Mouse (Mus musculus): ENCODE results near the gene Acta1. TPM values are rescaled to one million over a fixed set of nuclear protein-coding genes. Genes with fewer than 3 reads are reported as not detected.

Acta1 gene
- total RNA-seq, 2 experiments from 2014 or later: 224 to 226 TPM

DNA sequence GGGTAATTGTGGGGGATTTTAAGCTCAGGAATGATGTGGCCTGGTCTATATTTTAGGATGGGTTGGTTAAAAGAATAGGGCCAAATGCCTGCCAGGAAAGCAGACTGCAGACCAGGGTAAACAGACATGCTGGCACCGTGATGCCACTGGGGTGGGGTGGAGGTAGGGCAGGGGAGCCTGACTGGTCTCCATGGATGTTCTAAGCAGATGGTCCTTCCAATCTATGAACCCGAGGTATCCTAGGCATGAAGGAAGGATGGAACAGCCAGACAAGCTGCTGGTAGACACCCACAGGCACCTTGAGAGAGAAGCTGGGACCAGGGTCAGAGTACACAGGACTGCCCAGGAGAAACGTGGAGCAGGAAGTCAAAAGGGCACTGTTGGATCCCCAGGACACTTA, 47.0 kb downstream of the Acta1 start:
- intact Hi-C loops (cut with DNase I): no loop called here
- no peak for DNase-seq

DNA sequence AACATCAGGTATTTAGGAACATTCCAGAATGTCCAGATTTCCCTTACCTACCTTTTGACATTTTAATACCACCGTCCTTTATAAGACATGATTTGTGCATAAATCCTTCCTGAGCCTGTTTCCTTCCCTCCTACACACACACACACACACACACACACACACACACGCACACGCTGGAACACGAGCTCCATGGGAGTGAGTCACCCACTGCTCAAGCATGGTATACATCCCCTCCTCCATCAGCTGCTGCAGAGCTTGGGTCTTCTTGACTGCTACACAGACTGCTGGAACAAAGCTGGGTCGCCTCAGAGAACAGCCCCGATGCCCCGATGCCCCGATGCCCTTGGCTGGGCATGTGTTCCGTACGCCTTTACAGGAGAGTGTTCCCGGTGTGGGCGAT, 48.0 kb downstream of the Acta1 start:
- intact Hi-C loops (cut with DNase I): no loop called here
- no peak for DNase-seq

DNA sequence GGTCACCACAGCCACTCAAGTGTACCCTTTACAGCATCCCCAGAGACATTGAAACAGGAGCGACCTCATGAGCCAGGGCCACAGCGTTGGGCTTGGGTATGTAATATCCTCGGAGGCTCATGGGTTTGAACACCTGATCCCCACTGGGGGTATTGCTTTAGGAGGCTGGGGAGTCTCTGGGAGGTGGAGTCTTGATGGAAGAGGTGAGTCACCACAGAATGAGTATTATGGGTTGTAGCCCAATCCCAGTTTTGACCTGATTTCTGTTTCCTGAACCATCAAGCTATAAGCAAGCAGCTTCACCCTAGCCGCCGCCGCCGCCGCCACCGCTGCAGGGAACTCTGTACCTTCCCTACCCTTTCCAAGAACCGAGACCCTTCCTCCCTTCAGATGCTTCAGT, 48.6 kb downstream of the Acta1 start:
- no peak for DNase-seq
- intact Hi-C loops (cut with DNase I): no loop called here

DNA sequence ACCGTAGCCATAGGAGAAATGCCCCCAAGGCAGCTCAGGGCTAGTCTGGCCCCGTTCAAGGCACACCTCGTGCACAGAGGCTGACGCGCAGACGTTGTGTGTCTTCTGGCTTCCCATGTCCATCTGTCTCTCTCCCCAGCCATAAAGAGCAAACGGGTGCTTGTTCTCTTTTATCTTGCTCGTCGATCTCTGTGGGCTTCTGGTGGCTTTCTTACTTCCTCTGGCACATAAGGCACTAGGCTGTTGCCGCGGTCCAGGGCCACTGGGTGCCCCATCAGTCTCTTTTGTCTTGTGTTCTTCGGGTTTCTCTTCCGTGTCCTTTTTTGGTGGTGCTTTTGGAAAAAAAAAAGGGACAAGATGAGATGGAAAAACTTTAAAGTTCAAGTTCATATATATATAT, 49.4 kb downstream of the Acta1 start:
- intact Hi-C loops (cut with DNase I): no loop called here
- DNase-seq: no peak

DNA sequence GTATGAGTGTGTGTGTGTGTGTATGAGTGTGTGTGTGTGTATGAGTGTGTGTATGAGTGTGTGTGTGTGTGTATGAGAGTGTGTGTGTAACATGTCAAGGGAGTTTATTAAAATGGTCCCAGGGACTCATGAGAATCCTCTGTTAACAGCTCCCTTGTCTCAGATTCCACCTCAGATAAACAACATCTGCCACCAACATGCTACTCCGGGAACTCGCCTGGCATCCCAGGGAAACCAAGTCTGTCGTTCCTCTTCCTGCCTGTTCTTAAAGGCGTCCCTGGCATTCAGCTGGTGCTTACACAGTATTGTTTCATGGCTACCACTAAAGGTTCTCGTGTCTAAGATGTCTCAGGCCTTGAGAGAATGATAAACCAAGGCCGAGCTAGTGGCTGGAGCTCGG, 50.2 kb downstream of the Acta1 start:
- intact Hi-C loops (cut with DNase I): no loop called here
- no peak for DNase-seq

DNA sequence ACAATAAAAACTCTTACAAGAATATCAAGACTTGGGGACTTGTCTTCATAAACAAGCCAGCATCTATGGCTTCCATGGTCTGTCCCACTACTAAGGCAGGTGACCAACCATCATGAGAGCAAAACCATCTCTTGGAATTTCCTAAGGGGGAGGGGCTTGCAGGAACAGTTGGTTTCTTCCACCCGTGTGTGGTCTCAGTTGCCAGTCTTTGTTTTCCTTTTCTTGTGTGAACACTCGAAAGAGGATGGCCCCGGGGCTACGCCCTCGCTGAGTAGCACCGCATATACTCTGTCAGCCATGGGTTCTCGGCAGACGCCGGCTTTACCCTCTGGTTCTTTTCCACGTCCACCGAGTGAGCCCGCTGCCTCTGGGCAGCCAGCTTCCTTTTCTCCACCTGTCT, 52.5 kb downstream of the Acta1 start:
- no peak for DNase-seq
- intact Hi-C loops (cut with DNase I): no loop called here

Other genes starting within 250 kb of the Acta1 start
- 10 to 100 TPM; 11.2 to 13.1 TPM for gene Rhou, start 240.8 kb downstream of the Acta1 start, total RNA-seq (2021)
- gene Rab4a, start 88.8 kb downstream of the Acta1 start, total RNA-seq (2021): 1 to 10 TPM; 8.0 to 9.5 TPM
- gene Ccsap, start 34.5 kb downstream of the Acta1 start, total RNA-seq (2021): 1 to 10 TPM; 3.1 to 3.2 TPM
- 10 to 100 TPM; 14.5 to 14.6 TPM for gene Nup133, start 54.5 kb upstream of the Acta1 start, total RNA-seq (2021)
- gene Abcb10, start 88.4 kb upstream of the Acta1 start, total RNA-seq (2021): 10 to 100 TPM; 39.6 to 45.6 TPM
- 10 to 100 TPM; 22.0 to 24.9 TPM for gene Taf5l, start 126.6 kb upstream of the Acta1 start, total RNA-seq (2021)
- 1 to 10 TPM; 7.0 to 8.6 TPM for gene Urb2, start 126.8 kb upstream of the Acta1 start, total RNA-seq (2021)